Mouse (Mus musculus) heart, adult 2 months (tissue): Measurements from ENCODE around the gene Ltbp4.

Experiments
- EP300 ChIP-seq: fragments of 200-500 bp; IDR thresholded peaks from 2 replicates; pipeline ENCODE4 v1.6.1; 2011; ENCODE audit warnings: low read depth, low read length, control low read depth; ENCODE audit not compliant: insufficient read depth
- POLR2A ChIP-seq: fragments of 200-500 bp; IDR thresholded peaks from 2 replicates; pipeline ENCODE4 v1.6.1; 2011; ENCODE audit warnings: mild to moderate bottlenecking, low read depth, low read length, control low read depth; ENCODE audit not compliant: insufficient read depth

DNA sequence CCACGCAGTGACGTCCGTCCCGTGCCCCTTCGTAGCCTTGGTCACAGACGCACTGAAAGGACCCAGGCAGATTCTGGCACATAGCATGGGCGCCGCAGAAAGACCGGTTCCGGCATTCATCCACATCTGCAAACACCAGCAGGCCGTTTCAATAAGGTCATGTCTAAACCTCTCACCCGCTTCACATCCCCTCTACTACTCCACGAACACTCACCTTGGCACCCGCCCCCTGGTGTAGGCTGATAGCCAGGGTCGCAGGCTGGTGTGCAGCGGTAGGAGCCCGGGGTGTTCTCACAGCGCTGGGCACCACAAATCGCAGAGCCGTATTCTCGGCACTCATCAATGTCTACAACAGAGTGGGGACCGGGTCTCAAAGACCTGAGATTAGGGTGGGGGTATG, 18.1 kb downstream of the Ltbp4 start:
- TF ChIP-seq EP300 (no peak), POLR2A (no peak)
